Mouse (Mus musculus): ENCODE data around the gene Adcy2. TPM values are rescaled to one million over a fixed set of nuclear protein-coding genes. Genes with fewer than 3 reads are reported as not detected.
A peak's percentile ranks its signal among the peaks of the same experiment; 100 is the strongest.

The Adcy2 gene
- polyA plus RNA-seq, 1 experiment from 2014 or later: 2.5 TPM

- Histone ChIP-seq H3K4me1 (no peaks in the 10 kb centered on the region), H3K4me2 (replicated peaks) (no peak overlapping the region), H3K4me3 (no peak overlapping the region), H3K27ac (replicated peaks) (no peak overlapping the region), H3K36me3 (no peaks in the 10 kb centered on the region), H3K9ac (replicated peaks) (no peak overlapping the region), H3K27me3 (no peaks in the 10 kb centered on the region), H3K9me3 (no peaks in the 10 kb centered on the region)
- WGBS: 88% methylated on average over 6 of the region's 6 CpGs
- ATAC-seq (ENCODE audit: low FRiP score, low read depth): peak; percentile 27; the same call in 1 of the 2 replicates
Measured at GRCm38 (mm10) chr13:68707296-68707747, 292.0 kb downstream of the Adcy2 start.

GRCm38 (mm10) chr13:68684919-68685318 is 314.4 kb downstream of the Adcy2 start:
- Histone ChIP-seq H3K4me3 (no peak overlapping the region), H3K9ac (replicated peaks) (no peak overlapping the region), H3K27me3 (no peaks in the 10 kb centered on the region), H3K36me3 (no peaks in the 10 kb centered on the region), H3K4me2 (replicated peaks) (no peak overlapping the region), H3K27ac (replicated peaks) (no peak overlapping the region), H3K4me1 (no peaks in the 10 kb centered on the region), H3K9me3 (no peaks in the 10 kb centered on the region)
- ATAC-seq (ENCODE audit: low FRiP score, low read depth): no peak
- 92% methylated on average over 2 of the region's 2 CpGs for WGBS

GRCm38 (mm10) chr13:68680429-68680828 is 318.9 kb downstream of the Adcy2 start:
- no peak for ATAC-seq (ENCODE audit: low FRiP score, low read depth)
- Histone ChIP-seq H3K9me3 (no peaks in the 10 kb centered on the region), H3K27ac (replicated peaks) (no peak overlapping the region), H3K4me2 (replicated peaks) (no peak overlapping the region), H3K9ac (replicated peaks) (no peak overlapping the region), H3K27me3 (no peaks in the 10 kb centered on the region), H3K36me3 (no peaks in the 10 kb centered on the region), H3K4me1 (no peaks in the 10 kb centered on the region), H3K4me3 (no peak overlapping the region)
- WGBS: 78% methylated on average over 1 of the region's 1 CpGs

DNA sequence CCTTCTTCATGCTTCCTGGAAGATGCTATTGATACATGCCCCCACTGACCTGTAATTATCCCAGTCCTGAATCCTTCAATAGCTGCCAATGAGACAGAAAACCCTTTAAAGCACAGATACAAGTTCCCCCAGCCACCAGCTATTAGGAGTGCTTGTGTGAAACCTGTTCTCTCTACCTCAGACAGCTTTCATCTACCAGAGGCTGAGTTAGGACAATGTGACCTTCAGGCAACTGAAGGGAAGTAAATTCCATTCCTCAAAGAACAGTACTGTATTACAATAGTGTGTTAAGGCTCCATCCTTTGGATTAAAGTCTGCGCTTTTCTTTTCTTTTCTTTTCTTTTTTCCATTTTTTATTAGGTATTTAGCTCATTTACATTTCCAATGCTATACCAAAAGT is 356.6 kb downstream of the Adcy2 start:
- no peak overlapping the region for H3K4me3 ChIP-seq
- no peaks in the 10 kb centered on the region for H3K27me3 ChIP-seq
- no peak overlapping the region for H3K4me2 ChIP-seq (replicated peaks)
- ATAC-seq (ENCODE audit: low FRiP score, low read depth): no peak
- no peaks in the 10 kb centered on the region for H3K36me3 ChIP-seq
- no peak overlapping the region for H3K9ac ChIP-seq (replicated peaks)
- H3K9me3 ChIP-seq: no peaks in the 10 kb centered on the region
- no peaks in the 10 kb centered on the region for H3K4me1 ChIP-seq
- 91% methylated on average over 1 of the region's 1 CpGs for WGBS
- no peak overlapping the region for H3K27ac ChIP-seq (replicated peaks)

- Histone ChIP-seq H3K4me1 (no peaks in the 10 kb centered on the region), H3K9ac (replicated peaks) (no peak overlapping the region), H3K27me3 (no peaks in the 10 kb centered on the region), H3K36me3 (no peaks in the 10 kb centered on the region), H3K4me2 (replicated peaks) (no peak overlapping the region), H3K4me3 (no peak overlapping the region), H3K9me3 (no peaks in the 10 kb centered on the region), H3K27ac (replicated peaks) (no peak overlapping the region)
- WGBS: 76% methylated on average over 3 of the region's 3 CpGs
- no peak for ATAC-seq (ENCODE audit: low FRiP score, low read depth)
Measured at GRCm38 (mm10) chr13:68627041-68627440, 372.3 kb downstream of the Adcy2 start.

DNA sequence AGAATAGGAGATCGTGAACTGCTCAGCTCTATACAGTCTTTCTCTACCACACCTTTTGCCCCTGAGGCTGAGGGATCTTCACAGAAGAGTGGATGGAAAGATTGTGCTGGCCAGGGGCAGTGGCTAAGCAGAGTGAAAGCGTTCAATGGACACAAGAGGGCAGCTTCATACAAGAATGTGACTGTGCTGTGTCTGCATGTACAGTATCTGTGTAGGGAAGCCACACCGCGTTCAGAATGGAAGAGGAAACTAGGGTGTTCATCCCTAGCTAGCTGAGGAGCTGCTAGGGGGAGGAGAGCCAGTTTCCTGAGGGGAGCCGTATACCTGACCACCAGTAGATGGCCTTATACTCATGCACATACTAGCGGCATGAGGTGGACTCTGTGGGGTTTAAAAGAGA is 376.5 kb downstream of the Adcy2 start:
- H3K27me3 ChIP-seq: no peaks in the 10 kb centered on the region
- ATAC-seq (ENCODE audit: low FRiP score, low read depth): no peak
- no peaks in the 10 kb centered on the region for H3K4me1 ChIP-seq
- H3K4me2 ChIP-seq (replicated peaks): no peak overlapping the region
- H3K9me3 ChIP-seq: no peaks in the 10 kb centered on the region
- no peak overlapping the region for H3K27ac ChIP-seq (replicated peaks)
- H3K36me3 ChIP-seq: no peaks in the 10 kb centered on the region
- H3K4me3 ChIP-seq: no peak overlapping the region
- WGBS: 66% methylated on average over 6 of the region's 6 CpGs
- H3K9ac ChIP-seq (replicated peaks): no peak overlapping the region

DNA sequence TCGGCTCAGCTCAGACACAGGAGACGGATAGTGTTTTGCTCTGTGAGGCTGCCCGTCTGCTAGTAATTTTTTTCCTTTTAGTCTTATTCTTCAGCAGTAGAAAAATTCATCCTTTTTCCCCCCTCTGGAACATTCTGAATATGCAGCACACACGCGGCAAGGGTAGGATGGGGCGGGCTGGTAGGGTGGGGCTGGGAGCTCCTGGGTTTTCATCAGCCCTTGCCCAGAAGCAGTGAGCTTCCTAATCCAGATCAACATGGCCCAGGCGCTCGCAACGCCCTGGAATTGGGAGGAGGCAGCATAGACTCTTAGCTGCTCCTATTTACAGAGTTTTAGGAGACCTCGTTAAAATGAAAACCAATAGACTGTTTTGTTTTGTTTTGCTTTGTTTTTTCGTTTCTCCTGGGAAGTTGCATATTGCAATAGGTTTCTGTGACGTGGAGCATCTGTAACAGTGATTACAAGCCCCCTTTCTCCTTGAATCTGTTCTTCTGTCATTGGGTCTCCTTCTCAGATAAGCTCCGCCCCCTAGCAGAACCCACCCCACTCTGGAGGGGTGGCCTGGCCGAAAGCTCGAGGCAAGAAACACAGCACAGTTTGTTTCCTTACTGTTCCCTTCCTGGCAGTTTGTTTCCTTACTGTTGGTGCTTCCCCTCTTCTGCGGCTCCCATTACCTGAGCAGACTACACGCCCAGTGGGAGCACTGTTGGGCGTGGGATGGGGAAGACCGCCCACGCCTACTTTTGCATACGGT is 391.5 kb downstream of the Adcy2 start:
- WGBS: 64% methylated on average over 21 of the region's 21 CpGs
- Histone ChIP-seq H3K9ac (replicated peaks) (no peak overlapping the region), H3K27me3 (no peaks in the 10 kb centered on the region), H3K4me3 (no peak overlapping the region), H3K4me1 (0 out of 2 replicates have a peak, but pooled peaks cover 2% of the 10 kb centered on the region), H3K27ac (replicated peaks) (no peak overlapping the region), H3K36me3 (no peaks in the 10 kb centered on the region), H3K9me3 (no peaks in the 10 kb centered on the region), H3K4me2 (replicated peaks) (peak overlapping the region; percentile 17; the same call in 1 of the 2 replicates)
- ATAC-seq (ENCODE audit: low FRiP score, low read depth): peak; percentile 16; the same call in 1 of the 2 replicates

DNA sequence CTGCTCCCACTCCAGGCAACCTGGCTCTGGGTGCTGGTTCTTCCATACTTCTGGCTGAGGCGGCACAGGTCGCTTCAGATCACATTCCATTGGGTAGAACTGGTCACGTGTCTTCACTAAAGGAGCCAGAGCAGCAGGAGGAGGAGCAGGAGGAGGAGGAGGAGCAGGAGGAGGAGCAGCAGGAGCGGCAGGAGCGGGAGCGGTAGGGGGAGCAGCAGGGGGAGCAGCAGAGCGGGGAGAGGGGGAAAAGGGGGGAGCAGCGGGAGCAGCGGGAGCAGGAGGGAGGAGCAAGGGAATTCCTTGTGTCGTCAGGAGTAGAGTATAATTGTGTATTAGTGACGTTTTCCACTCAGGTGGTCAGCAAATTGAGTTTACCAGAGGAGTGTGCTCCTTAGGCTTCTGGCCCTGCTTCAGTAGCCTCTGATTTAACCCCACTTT is 393.6 kb downstream of the Adcy2 start:
- Histone ChIP-seq H3K36me3 (no peaks in the 10 kb centered on the region), H3K4me1 (0 out of 2 replicates have a peak, but pooled peaks cover 2% of the 10 kb centered on the region), H3K27me3 (no peaks in the 10 kb centered on the region), H3K27ac (replicated peaks) (no peak overlapping the region), H3K4me2 (replicated peaks) (peak overlapping the region; percentile 45), H3K4me3 (peak overlapping the region; percentile 28), H3K9ac (replicated peaks) (no peak overlapping the region), H3K9me3 (no peaks in the 10 kb centered on the region)
- peak; percentile 84 for ATAC-seq (ENCODE audit: low FRiP score, low read depth)
- 10% methylated on average over 10 of the region's 11 CpGs for WGBS

DNA sequence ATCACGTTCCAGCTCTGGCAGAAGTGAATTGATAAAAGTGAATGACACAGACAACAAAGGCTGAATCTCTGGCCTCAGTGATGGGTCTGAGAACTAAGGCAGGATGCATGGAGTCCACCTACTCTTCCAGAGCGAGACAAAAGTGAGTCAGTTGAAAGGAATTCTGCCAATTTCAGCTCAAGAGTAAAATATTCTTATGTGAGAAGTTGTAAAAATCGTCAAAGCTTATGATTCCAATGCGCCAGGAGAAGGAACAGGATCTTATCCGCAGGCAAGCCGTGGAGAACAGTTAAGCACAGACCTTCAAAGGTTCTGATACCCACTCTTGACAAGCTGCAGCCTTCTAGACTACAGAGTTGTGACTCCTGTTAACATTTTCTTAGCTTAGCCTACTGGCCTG is 396.3 kb downstream of the Adcy2 start:
- H3K9ac ChIP-seq (replicated peaks): no peak overlapping the region
- H3K9me3 ChIP-seq: no peaks in the 10 kb centered on the region
- H3K4me1 ChIP-seq: 0 out of 2 replicates have a peak, but pooled peaks cover under 1% of the 10 kb centered on the region
- H3K36me3 ChIP-seq: no peaks in the 10 kb centered on the region
- H3K27me3 ChIP-seq: 0 out of 2 replicates have a peak, but pooled peaks cover 3% of the 10 kb centered on the region
- ATAC-seq (ENCODE audit: low FRiP score, low read depth): no peak
- WGBS: 79% methylated on average over 6 of the region's 6 CpGs
- no peak overlapping the region for H3K27ac ChIP-seq (replicated peaks)
- H3K4me2 ChIP-seq (replicated peaks): no peak overlapping the region
- no peak overlapping the region for H3K4me3 ChIP-seq

- ATAC-seq (ENCODE audit: low FRiP score, low read depth): no peak
- H3K4me3 ChIP-seq: no peak overlapping the region
- no peak overlapping the region for H3K9ac ChIP-seq (replicated peaks)
- 0 out of 2 replicates have a peak, but pooled peaks cover 10% of the 10 kb centered on the region for H3K27me3 ChIP-seq
- no peaks in the 10 kb centered on the region for H3K4me1 ChIP-seq
- H3K4me2 ChIP-seq (replicated peaks): no peak overlapping the region
- H3K9me3 ChIP-seq: no peaks in the 10 kb centered on the region
- H3K36me3 ChIP-seq: no peaks in the 10 kb centered on the region
- H3K27ac ChIP-seq (replicated peaks): no peak overlapping the region
- WGBS: 24% methylated on average over 6 of the region's 6 CpGs
Measured at GRCm38 (mm10) chr13:68601184-68601583, 398.2 kb downstream of the Adcy2 start.

GRCm38 (mm10) chr13:68598953-68599352 is 400.4 kb downstream of the Adcy2 start:
- H3K27ac ChIP-seq (replicated peaks): no peak overlapping the region
- H3K4me3 ChIP-seq: no peak overlapping the region
- H3K27me3 ChIP-seq: 0 out of 2 replicates have a peak, but pooled peaks cover 10% of the 10 kb centered on the region
- H3K4me2 ChIP-seq (replicated peaks): no peak overlapping the region
- no peaks in the 10 kb centered on the region for H3K9me3 ChIP-seq
- no peak overlapping the region for H3K9ac ChIP-seq (replicated peaks)
- no peaks in the 10 kb centered on the region for H3K4me1 ChIP-seq
- no peak for ATAC-seq (ENCODE audit: low FRiP score, low read depth)
- H3K36me3 ChIP-seq: no peaks in the 10 kb centered on the region

DNA sequence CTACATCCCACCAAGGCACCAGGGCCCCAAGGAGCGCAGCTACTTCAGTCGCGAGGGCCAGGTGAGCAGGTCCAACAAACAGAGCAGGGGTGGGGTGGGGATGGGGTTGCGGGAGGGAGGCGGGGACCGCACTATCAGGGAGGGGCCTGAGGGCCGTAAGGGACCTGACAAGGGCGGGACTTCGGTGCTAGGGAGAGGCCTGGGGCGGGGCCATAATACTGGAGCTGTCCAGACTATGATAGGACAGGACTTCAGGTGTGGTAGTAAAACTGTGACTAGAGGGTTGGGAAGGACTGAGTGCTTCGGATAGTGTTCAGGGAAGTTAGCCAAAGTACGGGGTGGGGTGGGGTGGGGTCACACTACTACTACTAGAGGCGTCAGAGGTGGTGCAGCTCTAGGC is 401.7 kb downstream of the Adcy2 start:
- no peak overlapping the region for H3K27ac ChIP-seq (replicated peaks)
- peaks cover 4% of the 10 kb centered on the region for H3K36me3 ChIP-seq
- H3K4me1 ChIP-seq: no peaks in the 10 kb centered on the region
- H3K4me2 ChIP-seq (replicated peaks): peak overlapping the region; percentile 47
- no peak overlapping the region; the same call in 1 of the 2 replicates for H3K9ac ChIP-seq (replicated peaks)
- peak overlapping the region; percentile 26 for H3K4me3 ChIP-seq
- 0 out of 2 replicates have a peak, but pooled peaks cover 10% of the 10 kb centered on the region for H3K27me3 ChIP-seq
- ATAC-seq (ENCODE audit: low FRiP score, low read depth): 0 out of 2 replicates have a peak, but pooled peaks have one; percentile 36
- H3K9me3 ChIP-seq: no peaks in the 10 kb centered on the region
- 15% methylated on average over 13 of the region's 13 CpGs for WGBS

Measured in midbrain, embryonic 12.5 days (tissue).